Mouse (Mus musculus): ENCODE measurements around the gene Irak3.

DNA sequence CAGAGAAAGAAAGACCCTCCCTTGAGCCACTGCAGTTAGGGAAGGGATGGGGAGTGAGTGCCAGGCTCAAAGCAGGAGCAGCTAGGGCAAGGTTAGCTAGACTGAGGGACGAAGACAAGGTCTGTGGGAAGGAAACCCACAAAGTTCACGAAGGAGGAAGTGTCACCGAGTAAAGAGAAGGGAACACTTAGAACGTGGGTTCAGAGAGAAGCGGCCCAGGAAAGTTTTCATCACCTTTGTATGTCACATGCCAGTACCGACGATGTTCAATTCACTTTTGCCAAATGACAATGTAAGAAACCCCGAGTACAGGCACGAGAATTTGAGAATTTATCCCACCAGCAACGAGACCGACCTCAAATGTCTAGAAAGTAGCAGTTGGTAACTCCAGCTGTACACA lies 12.7 kb downstream of the Irak3 start:
- TF ChIP-seq CTCF (IDR thresholded peaks at IDR 0.05; ENCODE audit: extremely low read depth, insufficient read length, insufficient replicate concordance, low read depth, low read length) (no peak), POLR2A (IDR thresholded peaks at IDR 0.05; ENCODE audit: low read depth, low read length) (no peak)

Data from small intestine, adult 2 months (tissue).